Mouse (Mus musculus): ENCODE results near the gene Hoxd13. TPM values are rescaled to one million over a fixed set of nuclear protein-coding genes. Genes with fewer than 3 reads are reported as not detected.

Gene Hoxd13
- polyA plus RNA-seq, 1 experiment from 2014 or later = not detected

DNA sequence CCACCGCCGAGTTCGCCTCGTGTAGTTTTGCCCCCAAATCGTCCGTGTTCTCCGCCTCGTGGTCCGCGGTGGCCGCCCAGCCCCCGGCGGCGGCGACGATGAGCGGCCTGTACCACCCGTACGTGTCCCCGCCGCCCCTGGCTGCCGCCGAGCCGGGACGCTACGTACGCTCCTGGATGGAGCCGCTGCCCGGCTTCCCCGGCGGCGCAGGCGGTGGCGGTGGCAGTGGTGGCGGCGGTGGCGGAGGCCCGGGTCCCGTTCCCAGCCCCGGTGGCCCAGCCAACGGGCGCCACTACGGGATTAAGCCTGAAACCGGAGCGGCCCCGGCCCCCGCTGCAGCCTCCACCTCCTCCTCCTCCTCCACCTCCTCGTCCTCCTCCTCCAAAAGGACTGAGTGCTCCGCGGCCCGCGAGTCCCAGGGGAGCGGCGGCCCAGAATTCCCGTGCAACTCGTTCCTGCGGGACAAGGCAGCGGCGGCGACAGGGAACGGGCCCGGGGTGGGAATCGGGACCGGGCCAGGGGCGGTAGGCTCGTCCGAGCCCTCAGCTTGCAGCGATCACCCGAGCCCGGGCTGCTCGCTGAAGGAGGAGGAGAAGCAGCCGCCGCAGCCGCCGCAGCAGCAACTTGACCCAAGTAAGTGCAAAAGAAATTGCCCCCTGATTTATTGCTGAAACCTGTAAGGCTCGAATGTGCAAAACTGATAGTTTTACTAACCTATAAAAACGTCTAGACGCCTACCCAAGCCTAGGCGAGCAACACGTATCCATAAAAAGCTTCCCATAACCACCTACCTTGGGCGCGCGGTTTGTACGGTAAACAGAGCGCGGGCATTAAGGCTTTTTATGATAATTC, 30.3 kb downstream of the Hoxd13 start:
- DNase-seq (ENCODE audit: low spot score) (peak; percentile 88), ATAC-seq (replicated peaks; ENCODE audit: low FRiP score, low read depth) (peak; percentile 18)
- Histone ChIP-seq H3K4me2 (ENCODE audit: low read length) (peak overlapping the region; percentile 90), H3K27me3 (ENCODE audit: insufficient read depth, low read length) (no peaks in the 10 kb centered on the region), H3K9ac (ENCODE audit: low read depth, low read length) (peak overlapping the region; percentile 100), H3K27ac (peak overlapping the region; percentile 98), H3K36me3 (ENCODE audit: insufficient read depth, low read length) (no peaks in the 10 kb centered on the region), H3K4me1 (replicated peaks; ENCODE audit: insufficient read depth, low read length) (peaks cover 17% of the 10 kb centered on the region), H3K4me3 (replicated peaks; ENCODE audit: low read depth, low read length) (peak overlapping the region; percentile 91), H3K9me3 (replicated peaks; ENCODE audit: low read length) (no peaks in the 10 kb centered on the region)
- no peak for TF ChIP-seq CTCF (IDR thresholded peaks at IDR 0.05; ENCODE audit: low read depth)
- 2% methylated on average over 72 of the region's 86 CpGs for WGBS

- ATAC-seq (replicated peaks; ENCODE audit: low FRiP score, low read depth) = no peak
- Histone ChIP-seq H3K4me2 (ENCODE audit: low read length) (peak overlapping the region; percentile 90), H3K9ac (ENCODE audit: low read depth, low read length) (peak overlapping the region; percentile 100), H3K4me3 (replicated peaks; ENCODE audit: low read depth, low read length) (peak overlapping the region; percentile 91), H3K27ac (peak overlapping the region; percentile 98), H3K27me3 (ENCODE audit: insufficient read depth, low read length) (no peaks in the 10 kb centered on the region), H3K4me1 (replicated peaks; ENCODE audit: insufficient read depth, low read length) (peaks cover 18% of the 10 kb centered on the region), H3K9me3 (replicated peaks; ENCODE audit: low read length) (no peaks in the 10 kb centered on the region), H3K36me3 (ENCODE audit: insufficient read depth, low read length) (no peaks in the 10 kb centered on the region)
- TF ChIP-seq CTCF (IDR thresholded peaks at IDR 0.05; ENCODE audit: low read depth) = no peak
- WGBS = 3% methylated on average over 17 of the region's 17 CpGs
- DNase-seq (ENCODE audit: low spot score) = no peak
Observed at GRCm38 (mm10) chr2:74699053-74699430, 30.9 kb downstream of the Hoxd13 start.

DNA sequence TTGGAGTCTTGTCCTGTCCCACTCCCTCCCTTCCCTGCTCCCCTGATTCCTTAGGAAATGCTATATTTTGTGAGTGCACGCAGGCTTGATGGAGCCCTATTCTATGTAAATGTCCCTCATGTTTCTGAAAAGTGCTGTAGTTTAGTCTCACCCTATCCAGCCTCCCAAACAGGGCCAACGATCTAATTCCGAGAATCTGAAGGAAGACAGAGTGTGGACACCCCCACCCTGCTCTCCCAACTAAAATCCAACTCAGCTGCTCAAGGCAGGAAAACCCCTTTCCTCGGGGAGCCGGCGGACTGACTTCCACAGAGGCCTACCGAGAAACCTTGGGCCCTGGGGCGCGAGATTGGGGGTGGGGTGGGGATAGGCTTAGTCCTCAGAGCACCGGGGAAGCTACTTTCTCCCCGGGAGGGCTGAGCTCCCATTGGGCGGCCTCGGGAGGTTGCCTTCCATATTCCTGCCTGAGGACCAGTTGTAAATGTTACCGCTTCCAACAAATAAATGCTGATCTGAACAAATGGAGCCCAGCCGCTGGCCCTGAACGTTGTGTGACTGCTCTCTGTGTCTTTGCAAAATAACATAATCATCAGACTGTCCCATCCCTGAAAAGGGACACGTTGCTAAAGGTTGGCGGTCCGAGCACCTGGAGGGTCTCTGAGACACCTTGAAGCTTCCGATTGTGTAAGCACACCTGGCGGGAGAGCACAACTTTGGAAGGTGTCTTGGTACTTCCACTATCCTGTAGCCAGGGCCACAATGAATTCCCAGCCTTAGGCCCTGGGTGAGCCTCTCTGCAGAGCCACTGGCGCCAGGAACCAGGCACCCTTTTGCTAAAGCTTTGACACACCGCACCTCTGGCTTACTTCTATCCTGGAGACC, 31.8 kb downstream of the Hoxd13 start:
- Histone ChIP-seq H3K4me1 (replicated peaks; ENCODE audit: insufficient read depth, low read length) (peaks cover 18% of the 10 kb centered on the region), H3K27ac (peak overlapping the region; percentile 98), H3K4me3 (replicated peaks; ENCODE audit: low read depth, low read length) (peak overlapping the region; percentile 91), H3K9ac (ENCODE audit: low read depth, low read length) (peak overlapping the region; percentile 100), H3K36me3 (ENCODE audit: insufficient read depth, low read length) (no peaks in the 10 kb centered on the region), H3K27me3 (ENCODE audit: insufficient read depth, low read length) (no peaks in the 10 kb centered on the region), H3K9me3 (replicated peaks; ENCODE audit: low read length) (no peaks in the 10 kb centered on the region), H3K4me2 (ENCODE audit: low read length) (peak overlapping the region; percentile 90)
- ATAC-seq (replicated peaks; ENCODE audit: low FRiP score, low read depth) (no peak), DNase-seq (ENCODE audit: low spot score) (no peak)
- 19% methylated on average over 23 of the region's 23 CpGs for WGBS
- TF ChIP-seq CTCF (IDR thresholded peaks at IDR 0.05; ENCODE audit: low read depth) = no peak

DNA sequence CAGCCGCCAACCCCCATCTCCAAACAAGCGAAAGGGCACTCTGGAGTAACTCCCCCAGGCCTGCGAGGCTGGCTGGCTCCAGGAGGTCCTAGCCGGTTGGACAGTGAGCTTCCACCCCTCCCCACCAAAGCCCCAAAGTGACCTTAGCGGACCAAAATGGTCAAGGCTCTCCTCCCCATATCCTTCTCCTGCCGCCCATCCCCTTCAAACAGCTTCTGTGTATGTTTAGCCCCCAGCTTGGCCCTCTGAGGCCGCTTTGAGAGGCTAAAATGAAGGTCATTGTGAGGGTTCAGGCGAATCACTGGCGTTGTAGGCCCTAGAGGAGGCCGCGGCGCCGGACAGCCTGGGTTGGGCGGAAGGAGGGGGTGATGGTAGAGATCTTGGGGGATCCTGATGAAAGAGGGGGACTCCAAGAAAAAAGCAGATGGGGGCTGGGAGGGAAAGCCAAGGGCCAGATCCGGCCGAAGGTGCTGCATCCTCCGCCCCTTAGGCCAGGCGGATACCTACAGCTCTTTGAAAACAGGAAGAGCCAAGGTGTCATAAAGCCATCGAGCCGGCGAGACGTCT, 32.5 kb downstream of the Hoxd13 start:
- Histone ChIP-seq H3K27ac (peak overlapping the region; percentile 98), H3K27me3 (ENCODE audit: insufficient read depth, low read length) (no peaks in the 10 kb centered on the region), H3K4me2 (ENCODE audit: low read length) (peak overlapping the region; percentile 90), H3K9ac (ENCODE audit: low read depth, low read length) (peak overlapping the region; percentile 100), H3K4me1 (replicated peaks; ENCODE audit: insufficient read depth, low read length) (peaks cover 14% of the 10 kb centered on the region), H3K9me3 (replicated peaks; ENCODE audit: low read length) (no peaks in the 10 kb centered on the region), H3K4me3 (replicated peaks; ENCODE audit: low read depth, low read length) (peak overlapping the region; percentile 91), H3K36me3 (ENCODE audit: insufficient read depth, low read length) (no peaks in the 10 kb centered on the region)
- no peak for ATAC-seq (replicated peaks; ENCODE audit: low FRiP score, low read depth)
- WGBS = 17% methylated on average over 22 of the region's 22 CpGs
- no peak for DNase-seq (ENCODE audit: low spot score)
- TF ChIP-seq CTCF (IDR thresholded peaks at IDR 0.05; ENCODE audit: low read depth) = no peak

- WGBS = 13% methylated on average over 17 of the region's 17 CpGs
- no peaks in the 10 kb centered on the region for H3K36me3 ChIP-seq (ENCODE audit: insufficient read depth, low read length)
- TF ChIP-seq CTCF (IDR thresholded peaks at IDR 0.05; ENCODE audit: low read depth) = peak; percentile 94
- peak overlapping the region; percentile 90 for H3K4me2 ChIP-seq (ENCODE audit: low read length)
- H3K9ac ChIP-seq (ENCODE audit: low read depth, low read length) = 0 out of 2 replicates have a peak overlapping the region, but pooled peaks have one; percentile 35
- no peaks in the 10 kb centered on the region for H3K27me3 ChIP-seq (ENCODE audit: insufficient read depth, low read length)
- peak; percentile 93 for DNase-seq (ENCODE audit: low spot score)
- H3K9me3 ChIP-seq (replicated peaks; ENCODE audit: low read length) = no peaks in the 10 kb centered on the region
- H3K4me1 ChIP-seq (replicated peaks; ENCODE audit: insufficient read depth, low read length) = peaks cover 12% of the 10 kb centered on the region
- H3K4me3 ChIP-seq (replicated peaks; ENCODE audit: low read depth, low read length) = 0 out of 2 replicates have a peak overlapping the region, but pooled peaks have one; percentile 11
- peak overlapping the region; percentile 100 for H3K27ac ChIP-seq
- no peak for ATAC-seq (replicated peaks; ENCODE audit: low FRiP score, low read depth)
Observed at GRCm38 (mm10) chr2:74701949-74702819, 34.1 kb downstream of the Hoxd13 start.

Measured in kidney, postnatal 0 days (tissue).